Mouse (Mus musculus): ENCODE results near the gene Etv5. TPM values are rescaled to one million over a fixed set of nuclear protein-coding genes. Genes with fewer than 3 reads are reported as not detected.

Gene Etv5
- total and polyA plus RNA-seq, 3 experiments = 2.6 to 4.5 (median 3.5) TPM

DNA sequence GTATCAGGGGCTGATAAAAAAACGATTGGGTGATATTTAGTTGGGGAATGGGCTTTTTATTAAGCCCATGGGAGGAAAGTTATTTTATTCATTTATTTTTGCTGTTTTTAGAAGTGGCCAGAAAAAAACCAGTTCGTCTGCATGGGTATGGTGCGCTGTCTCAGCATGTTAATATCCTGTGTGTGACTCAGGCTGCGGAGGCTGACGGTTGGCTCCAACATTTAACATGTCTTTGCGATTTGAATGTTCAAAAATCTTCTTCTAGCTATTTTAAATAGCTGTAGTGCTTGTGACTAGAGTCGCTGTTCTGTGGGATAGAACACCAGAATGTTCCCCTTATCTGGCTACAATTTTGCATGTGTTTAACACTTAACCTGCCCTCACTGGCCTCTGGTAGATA is 73.5 kb downstream of the Etv5 start:
- no peak overlapping the region for H3K4me3 ChIP-seq (replicated peaks in 1 of 3; ENCODE audit: low read depth in 2 of 3, low read length in 2 of 3, poor library complexity in 1 of 3)
- no peaks in the 10 kb centered on the region for H3K36me3 ChIP-seq (replicated peaks in 1 of 2; ENCODE audit: control insufficient read depth in 1 of 2, insufficient read depth in 1 of 2, low read length in 1 of 2)
- TF ChIP-seq RCOR1 (conservative IDR thresholded peaks at IDR 0.05; ENCODE audit: low read depth, low read length) (no peak), ZKSCAN1 (IDR thresholded peaks at IDR 0.05; ENCODE audit: borderline replicate concordance, low read depth, low read length) (no peak), ETS1 (conservative IDR thresholded peaks at IDR 0.05; ENCODE audit: low read depth, low read length) (no peak)
- H3K4me2 ChIP-seq (ENCODE audit: insufficient read depth, low read depth, poor library complexity, severe bottlenecking) = no peak overlapping the region
- dilution Hi-C loops (cut with MboI; ENCODE audit: extremely low pct_ligation_motif_present, extremely low pct_unique_long_range_greater_than_20kb, low sequenced_read_pairs) = no loop called here
- no peaks in the 10 kb centered on the region for H3K79me2 ChIP-seq (replicated peaks; ENCODE audit: control insufficient read depth, extremely low read depth, insufficient read depth, poor library complexity, severe bottlenecking)
- H3K9ac ChIP-seq (ENCODE audit: insufficient read depth, low read depth) = no peak overlapping the region
- H3K27ac ChIP-seq (ENCODE audit: insufficient read depth, low read depth) = no peak overlapping the region
- H3K4me1 ChIP-seq (ENCODE audit: control insufficient read depth in 1 of 2, insufficient read depth in 2 of 2) = 0 out of 4 replicates have a peak, but pooled peaks cover 0 to 2% of the 10 kb centered on the region in 2 experiments
- in situ Hi-C loops (cut with MboI; ENCODE audit: low pct_ligation_motif_present, low pct_unique_long_range_greater_than_20kb, low sequenced_read_pairs) = no loop called here
- no peak for DNase-seq (ENCODE audit: extremely low read depth)
- H3K9me3 ChIP-seq (replicated peaks; ENCODE audit: low read length) = no peaks in the 10 kb centered on the region
- H3K27me3 ChIP-seq (replicated peaks) = no peaks in the 10 kb centered on the region

GRCm38 (mm10) chr16:22365596-22365995 is 73.9 kb downstream of the Etv5 start:
- H3K9me3 ChIP-seq (replicated peaks; ENCODE audit: low read length) = peaks cover 4% of the 10 kb centered on the region
- dilution Hi-C loops (cut with MboI; ENCODE audit: extremely low pct_ligation_motif_present, extremely low pct_unique_long_range_greater_than_20kb, low sequenced_read_pairs) = no loop called here
- no peak for DNase-seq (ENCODE audit: extremely low read depth)
- no peaks in the 10 kb centered on the region for H3K27me3 ChIP-seq (replicated peaks)
- H3K36me3 ChIP-seq (replicated peaks in 1 of 2; ENCODE audit: control insufficient read depth in 1 of 2, insufficient read depth in 1 of 2, low read length in 1 of 2) = no peaks in the 10 kb centered on the region
- 0 out of 4 replicates have a peak, but pooled peaks cover 0 to 2% of the 10 kb centered on the region in 2 experiments for H3K4me1 ChIP-seq (ENCODE audit: control insufficient read depth in 1 of 2, insufficient read depth in 2 of 2)
- no peaks in the 10 kb centered on the region for H3K79me2 ChIP-seq (replicated peaks; ENCODE audit: control insufficient read depth, extremely low read depth, insufficient read depth, poor library complexity, severe bottlenecking)
- in situ Hi-C loops (cut with MboI; ENCODE audit: low pct_ligation_motif_present, low pct_unique_long_range_greater_than_20kb, low sequenced_read_pairs) = no loop called here
- TF ChIP-seq CTCF (conservative IDR thresholded peaks at IDR 0.05 in 1 of 2, IDR thresholded peaks at IDR 0.05 in 1 of 2; ENCODE audit: low read depth in 2 of 2, low read length in 2 of 2) (no peak), SIN3A (IDR thresholded peaks at IDR 0.05; ENCODE audit: low read length) (no peak), NELFE (IDR thresholded peaks at IDR 0.05; ENCODE audit: low read depth, low read length) (no peak), MAZ (IDR thresholded peaks at IDR 0.05; ENCODE audit: low read depth, low read length) (no peak), RAD21 (IDR thresholded peaks at IDR 0.05; ENCODE audit: low read depth, low read length) (no peak), USF2 (conservative IDR thresholded peaks at IDR 0.05; ENCODE audit: low read depth, low read length) (no peak), MXI1 (IDR thresholded peaks at IDR 0.05; ENCODE audit: low read depth, low read length) (no peak), JUND (conservative IDR thresholded peaks at IDR 0.05; ENCODE audit: low read depth, low read length) (no peak), POLR2AphosphoS2 (IDR thresholded peaks at IDR 0.05; ENCODE audit: low read depth, low read length) (no peak), ELF1 (IDR thresholded peaks at IDR 0.05; ENCODE audit: low read depth, low read length) (no peak)
- H3K4me2 ChIP-seq (ENCODE audit: insufficient read depth, low read depth, poor library complexity, severe bottlenecking) = no peak overlapping the region
- no peak overlapping the region for H3K27ac ChIP-seq (ENCODE audit: insufficient read depth, low read depth)
- no peak overlapping the region for H3K4me3 ChIP-seq (replicated peaks in 1 of 3; ENCODE audit: low read depth in 2 of 3, low read length in 2 of 3, poor library complexity in 1 of 3)
- no peak overlapping the region for H3K9ac ChIP-seq (ENCODE audit: insufficient read depth, low read depth)

GRCm38 (mm10) chr16:22358701-22359354 is 80.7 kb downstream of the Etv5 start:
- Histone ChIP-seq H3K27ac (ENCODE audit: insufficient read depth, low read depth) (no peak overlapping the region), H3K4me3 (replicated peaks in 1 of 3; ENCODE audit: low read depth in 2 of 3, low read length in 2 of 3, poor library complexity in 1 of 3) (no peak overlapping the region)
- dilution Hi-C loops (cut with MboI; ENCODE audit: extremely low pct_ligation_motif_present, extremely low pct_unique_long_range_greater_than_20kb, low sequenced_read_pairs) = no loop called here
- TF ChIP-seq NRF1 (IDR thresholded peaks at IDR 0.05; ENCODE audit: low read depth, low read length) (no peak), RCOR1 (conservative IDR thresholded peaks at IDR 0.05; ENCODE audit: low read depth, low read length) (no peak), SIN3A (IDR thresholded peaks at IDR 0.05; ENCODE audit: low read length) (no peak), MYC (IDR thresholded peaks at IDR 0.05; ENCODE audit: low read depth, low read length) (no peak), SMC3 (IDR thresholded peaks at IDR 0.05; ENCODE audit: low read depth, low read length) (no peak), USF1 (IDR thresholded peaks at IDR 0.05; ENCODE audit: low read depth, low read length) (no peak; the same call in 1 of the 2 replicates), CHD2 (IDR thresholded peaks at IDR 0.05; ENCODE audit: low read length) (no peak), EP300 (IDR thresholded peaks at IDR 0.05; ENCODE audit: low read length) (no peak), JUND (conservative IDR thresholded peaks at IDR 0.05; ENCODE audit: low read depth, low read length) (no peak; the same call in 1 of the 2 replicates), USF2 (conservative IDR thresholded peaks at IDR 0.05; ENCODE audit: low read depth, low read length) (peak; percentile 34; the same call in 1 of the 2 replicates), ELF1 (IDR thresholded peaks at IDR 0.05; ENCODE audit: low read depth, low read length) (no peak), MAX (IDR thresholded peaks at IDR 0.05; ENCODE audit: low read length) (no peak), CTCF (conservative IDR thresholded peaks at IDR 0.05 in 1 of 2, IDR thresholded peaks at IDR 0.05 in 1 of 2; ENCODE audit: low read depth in 2 of 2, low read length in 2 of 2) (no peak), IRF4 (IDR thresholded peaks at IDR 0.05; ENCODE audit: low read depth, low read length) (peak; percentile 66), ZMIZ1 (IDR thresholded peaks at IDR 0.05; ENCODE audit: low read depth, low read length) (no peak), MEF2A (IDR thresholded peaks at IDR 0.05; ENCODE audit: borderline replicate concordance, low read depth, low read length) (0 out of 2 replicates have a peak, but pooled peaks have one; percentile 8), TCF12 (IDR thresholded peaks at IDR 0.05; ENCODE audit: low read depth, low read length) (no peak)

More at GRCm38 (mm10) chr16:22358701-22359354, 80.7 kb downstream of the Etv5 start:
- DNase-seq (ENCODE audit: extremely low read depth) = peak; percentile 29
- Histone ChIP-seq H3K4me2 (ENCODE audit: insufficient read depth, low read depth, poor library complexity, severe bottlenecking) (peak overlapping the region; percentile 55), H3K4me1 (ENCODE audit: control insufficient read depth in 1 of 2, insufficient read depth in 2 of 2) (peaks cover 3 to 18% of the 10 kb centered on the region in 2 experiments; a peak in 3 of 4 replicates), H3K36me3 (replicated peaks in 1 of 2; ENCODE audit: control insufficient read depth in 1 of 2, insufficient read depth in 1 of 2, low read length in 1 of 2) (no peaks in the 10 kb centered on the region), H3K79me2 (replicated peaks; ENCODE audit: control insufficient read depth, extremely low read depth, insufficient read depth, poor library complexity, severe bottlenecking) (no peaks in the 10 kb centered on the region), H3K27me3 (replicated peaks) (no peaks in the 10 kb centered on the region), H3K9ac (ENCODE audit: insufficient read depth, low read depth) (0 out of 2 replicates have a peak overlapping the region, but pooled peaks have one; percentile 25), H3K9me3 (replicated peaks; ENCODE audit: low read length) (peaks cover 6% of the 10 kb centered on the region)
- in situ Hi-C loops (cut with MboI; ENCODE audit: low pct_ligation_motif_present, low pct_unique_long_range_greater_than_20kb, low sequenced_read_pairs) = no loop called here

Data from CH12.LX (cell line).